Mouse (Mus musculus) neural tube, embryonic 10.5 days (tissue): ENCODE results near the gene Ccdc130.
A peak's percentile ranks its signal among the peaks of the same experiment; 100 is the strongest.

Experiments used
- DNase-seq: peaks from one replicate; pipeline ENCODE4 v3.0.0-alpha.2; 2017; ENCODE audit warnings: low spot score; ENCODE audit errors: extremely low spot score

Ccdc130 gene

GRCm38 (mm10) chr8:84269950-84270773, at the start of gene Ccdc130:
Gene Ccdc130, minus strand, starts transcription at chr8:84270380.
- DNase-seq, result peak; percentile 98

GRCm38 (mm10) chr8:84308376-84308775, 38.2 kb upstream of the Ccdc130 start:
- DNase-seq, result no peak

- no peak for DNase-seq
These were observed 33.8 kb upstream of the Ccdc130 start for GRCm38 (mm10) chr8:84303951-84304350.

- DNase-seq, result no peak
These were observed 27.0 kb upstream of the Ccdc130 start for GRCm38 (mm10) chr8:84297029-84297785.

- peak; percentile 49 for DNase-seq
These were observed 21.5 kb upstream of the Ccdc130 start for GRCm38 (mm10) chr8:84291688-84292087.

- no peak for DNase-seq
These were observed 20.9 kb upstream of the Ccdc130 start for GRCm38 (mm10) chr8:84291086-84291485.

GRCm38 (mm10) chr8:84288892-84289291, 18.7 kb upstream of the Ccdc130 start:
- DNase-seq, result peak; percentile 24

GRCm38 (mm10) chr8:84285665-84286064, 15.5 kb upstream of the Ccdc130 start:
- DNase-seq, result peak; percentile 45

GRCm38 (mm10) chr8:84284608-84285063, 14.5 kb upstream of the Ccdc130 start:
- peak; percentile 45 for DNase-seq

GRCm38 (mm10) chr8:84280777-84281176, 10.6 kb upstream of the Ccdc130 start:
- DNase-seq, result no peak

GRCm38 (mm10) chr8:84276447-84276846, 6.3 kb upstream of the Ccdc130 start:
- no peak for DNase-seq

GRCm38 (mm10) chr8:84273968-84274367, 3.8 kb upstream of the Ccdc130 start:
- DNase-seq, result no peak

- DNase-seq, result no peak
These were observed 2.1 kb upstream of the Ccdc130 start for GRCm38 (mm10) chr8:84272302-84272701.

- DNase-seq, result no peak
These were observed 9.1 kb downstream of the Ccdc130 start for GRCm38 (mm10) chr8:84261098-84261497.

GRCm38 (mm10) chr8:84256822-84257610, 13.2 kb downstream of the Ccdc130 start, which contains the start of gene Mri1:
Gene Mri1, minus strand, starts transcription at chr8:84257326.
- peak; percentile 91 for DNase-seq

- no peak for DNase-seq
These were observed 13.7 kb downstream of the Ccdc130 start for GRCm38 (mm10) chr8:84256458-84256821.

GRCm38 (mm10) chr8:84255858-84256257, 14.3 kb downstream of the Ccdc130 start:
- DNase-seq, result no peak

- DNase-seq, result peak; percentile 86
These were observed 20.7 kb downstream of the Ccdc130 start, which contains the start of gene D8Ertd738e for GRCm38 (mm10) chr8:84249257-84250170. Gene D8Ertd738e, minus strand, starts transcription at chr8:84249719.

GRCm38 (mm10) chr8:84241821-84242220, 28.4 kb downstream of the Ccdc130 start:
- DNase-seq, result no peak

GRCm38 (mm10) chr8:84241167-84241566, 29.0 kb downstream of the Ccdc130 start:
- DNase-seq, result no peak
